Mouse (Mus musculus) forebrain, postnatal 0 days (tissue): ENCODE results near the gene Akap7. TPM values are rescaled to one million over a fixed set of nuclear protein-coding genes. Genes with fewer than 3 reads are reported as not detected.

Experiments
- ATAC-seq: fragments of 200-750 bp; cut with Nextera tagmentation; 2 replicates; pipeline ENCODE4 v1.8.0; 2017; ENCODE audit warnings: mild to moderate bottlenecking, moderate library complexity
- DNase-seq: peaks from one replicate; pipeline ENCODE4 v3.0.0-alpha.2; 2015
- H3K27ac ChIP-seq: fragments of 300-500 bp; sonication (generic); 2 replicates; pipeline ENCODE4 v1.5.1; 2014; ENCODE audit warnings: low read depth, mild to moderate bottlenecking, antibody characterized with exemption, low read length, moderate library complexity, mixed read lengths
- H3K27me3 ChIP-seq: fragments of 300-500 bp; sonication (generic); 2 replicates; pipeline ENCODE4 v1.6.1; 2014; ENCODE audit warnings: mild to moderate bottlenecking, low read length, mixed read lengths; ENCODE audit not compliant: insufficient read depth
- H3K36me3 ChIP-seq: fragments of 300-500 bp; sonication (generic); 2 replicates; pipeline ENCODE4 v1.6.1; 2014; ENCODE audit warnings: mild to moderate bottlenecking, moderate library complexity; ENCODE audit not compliant: insufficient read depth
- H3K4me1 ChIP-seq: fragments of 300-500 bp; sonication (generic); 2 replicates; pipeline ENCODE4 v1.6.1; 2014; ENCODE audit warnings: antibody characterized with exemption; ENCODE audit not compliant: insufficient read depth
- H3K4me2 ChIP-seq: fragments of 300-500 bp; sonication (generic); 2 replicates; pipeline ENCODE4 v1.6.1; 2014; ENCODE audit warnings: low read depth, mild to moderate bottlenecking, moderate library complexity
- H3K4me3 ChIP-seq: fragments of 300-500 bp; sonication (generic); 2 replicates; pipeline ENCODE4 v1.5.1; 2014; ENCODE audit warnings: low read depth, low read length, mixed read lengths
- H3K9ac ChIP-seq: fragments of 300-500 bp; sonication (generic); 2 replicates; pipeline ENCODE4 v1.6.1; 2014; ENCODE audit warnings: mild to moderate bottlenecking
- H3K9me3 ChIP-seq: fragments of 300-500 bp; sonication (generic); 2 replicates; pipeline ENCODE4 v1.6.1; 2016; ENCODE audit warnings: low read length
- CTCF ChIP-seq: sonication (generic); IDR thresholded peaks from 2 replicates; pipeline ENCODE4 v1.5.1; 2016; ENCODE audit warnings: antibody characterized with exemption, control low read depth, low read depth
- WGBS: fragments of 180-500 bp; shearing (Covaris S2); extraction: QIAGEN DNeasy Blood & Tissue Kit; methylation state at CpG from one replicate; pipeline ENCODE4 v1.1.7; 2014; 5-methylcytosine and 5-hydroxymethylcytosine counted together
- polyA plus RNA-seq: library from polyadenylated mRNA; unstranded; fragments of >200 nt; fragmentation: Nextera tagmentation; extraction: Ambion mirVana; gene quantifications from 2 replicates; pipeline ENCODE4 v1.2.1, GENCODE M21; 2015
- total RNA-seq: library from RNA; depleted of rRNA; stranded (reverse); fragments of >200 nt; gene quantifications from 2 replicates; pipeline ENCODE4 v1.2.3, GENCODE M21; 2014

Gene Akap7
- total and polyA plus RNA-seq, 2 experiments from 2014 or later, result 64.2 to 106 TPM

GRCm38 (mm10) chr10:25215977-25216376 lies 91.7 kb downstream of the Akap7 start:
- no peak for ATAC-seq
- DNase-seq, result no peak
- WGBS, result 82% methylated on average over 3 of the region's 3 CpGs
- Histone ChIP-seq H3K36me3 (no peaks in the 10 kb centered on the region), H3K27ac (no peak overlapping the region), H3K4me1 (no peaks in the 10 kb centered on the region), H3K4me3 (no peak overlapping the region), H3K27me3 (no peaks in the 10 kb centered on the region), H3K9ac (no peak overlapping the region), H3K4me2 (no peak overlapping the region), H3K9me3 (no peaks in the 10 kb centered on the region)
- TF ChIP-seq CTCF, result no peak

- TF ChIP-seq CTCF, result no peak
- 89% methylated on average over 4 of the region's 4 CpGs for WGBS
- no peaks in the 10 kb centered on the region for H3K27me3 ChIP-seq
These were observed 94.0 kb downstream of the Akap7 start for GRCm38 (mm10) chr10:25213716-25214115.

GRCm38 (mm10) chr10:25208619-25209018 lies 99.1 kb downstream of the Akap7 start:
- TF ChIP-seq CTCF, result no peak

More at GRCm38 (mm10) chr10:25213716-25214115, 94.0 kb downstream of the Akap7 start:
- no peak overlapping the region for H3K27ac ChIP-seq
- H3K9me3 ChIP-seq, result no peaks in the 10 kb centered on the region
- ATAC-seq, result no peak
- no peak overlapping the region for H3K4me2 ChIP-seq
- no peak overlapping the region for H3K4me3 ChIP-seq
- H3K36me3 ChIP-seq, result no peaks in the 10 kb centered on the region
- no peaks in the 10 kb centered on the region for H3K4me1 ChIP-seq
- no peak overlapping the region for H3K9ac ChIP-seq
- no peak for DNase-seq

GRCm38 (mm10) chr10:25207866-25208265 lies 99.8 kb downstream of the Akap7 start:
- no peaks in the 10 kb centered on the region for H3K36me3 ChIP-seq
- H3K9me3 ChIP-seq, result no peaks in the 10 kb centered on the region
- no peak overlapping the region for H3K9ac ChIP-seq
- no peak overlapping the region for H3K4me3 ChIP-seq
- TF ChIP-seq CTCF, result peak; percentile 9; the same call in 1 of the 2 replicates
- H3K4me1 ChIP-seq, result no peaks in the 10 kb centered on the region
- H3K27me3 ChIP-seq, result no peaks in the 10 kb centered on the region
- H3K27ac ChIP-seq, result 0 out of 2 replicates have a peak overlapping the region, but pooled peaks have one; percentile 16
- no peak overlapping the region for H3K4me2 ChIP-seq
- WGBS, result 37% methylated on average over 6 of the region's 6 CpGs
- peak; percentile 30 for DNase-seq
- ATAC-seq, result no peak

More at GRCm38 (mm10) chr10:25208619-25209018, 99.1 kb downstream of the Akap7 start:
- Histone ChIP-seq H3K27me3 (no peaks in the 10 kb centered on the region), H3K9ac (no peak overlapping the region), H3K4me3 (no peak overlapping the region), H3K9me3 (no peaks in the 10 kb centered on the region), H3K27ac (no peak overlapping the region), H3K4me2 (no peak overlapping the region), H3K36me3 (no peaks in the 10 kb centered on the region), H3K4me1 (no peaks in the 10 kb centered on the region)
- DNase-seq (no peak), ATAC-seq (no peak)
- WGBS, result 36% methylated on average over 7 of the region's 7 CpGs

- no peak for ATAC-seq
- WGBS, result 83% methylated on average over 7 of the region's 7 CpGs
- peak overlapping the region; percentile 71; the same call in 1 of the 2 replicates for H3K9ac ChIP-seq
- H3K4me1 ChIP-seq, result peaks cover 11% of the 10 kb centered on the region; the same call in 1 of the 2 replicates
- DNase-seq, result peak; percentile 5
- peak overlapping the region; percentile 86; the same call in 1 of the 2 replicates for H3K27ac ChIP-seq
- no peaks in the 10 kb centered on the region for H3K9me3 ChIP-seq
- no peaks in the 10 kb centered on the region for H3K27me3 ChIP-seq
- H3K4me3 ChIP-seq, result peak overlapping the region; percentile 53
- no peaks in the 10 kb centered on the region for H3K36me3 ChIP-seq
- no peak for TF ChIP-seq CTCF
- H3K4me2 ChIP-seq, result peak overlapping the region; percentile 68
These were observed 107.0 kb downstream of the Akap7 start for GRCm38 (mm10) chr10:25200691-25201090.

- H3K9me3 ChIP-seq, result no peaks in the 10 kb centered on the region
- H3K9ac ChIP-seq, result peak overlapping the region; percentile 71
- H3K36me3 ChIP-seq, result no peaks in the 10 kb centered on the region
- ATAC-seq (peak; percentile 90), DNase-seq (peak; percentile 77)
- TF ChIP-seq CTCF, result peak; percentile 42
- H3K4me1 ChIP-seq, result peaks cover 11% of the 10 kb centered on the region; the same call in 1 of the 2 replicates
- H3K4me3 ChIP-seq, result peak overlapping the region; percentile 53
- peak overlapping the region; percentile 68 for H3K4me2 ChIP-seq
- H3K27ac ChIP-seq, result peak overlapping the region; percentile 86
- H3K27me3 ChIP-seq, result no peaks in the 10 kb centered on the region
- 9% methylated on average over 32 of the region's 32 CpGs for WGBS
These were observed 107.9 kb downstream of the Akap7 start for GRCm38 (mm10) chr10:25199510-25200353.

GRCm38 (mm10) chr10:25198575-25198974 lies 109.1 kb downstream of the Akap7 start:
- Histone ChIP-seq H3K4me2 (peak overlapping the region; percentile 68), H3K9ac (peak overlapping the region; percentile 28; the same call in 1 of the 2 replicates), H3K4me3 (peak overlapping the region; percentile 53), H3K27ac (no peak overlapping the region), H3K9me3 (no peaks in the 10 kb centered on the region), H3K4me1 (peaks cover 11% of the 10 kb centered on the region; the same call in 1 of the 2 replicates), H3K27me3 (no peaks in the 10 kb centered on the region), H3K36me3 (no peaks in the 10 kb centered on the region)
- DNase-seq (no peak), ATAC-seq (no peak)
- WGBS, result 84% methylated on average over 12 of the region's 12 CpGs
- TF ChIP-seq CTCF, result no peak
